Mouse (Mus musculus): ENCODE results near the gene Rnf26. TPM values are rescaled to one million over a fixed set of nuclear protein-coding genes. Genes with fewer than 3 reads are reported as not detected.

The Rnf26 gene
- polyA plus RNA-seq, 1 experiment = 36.9 TPM

DNA sequence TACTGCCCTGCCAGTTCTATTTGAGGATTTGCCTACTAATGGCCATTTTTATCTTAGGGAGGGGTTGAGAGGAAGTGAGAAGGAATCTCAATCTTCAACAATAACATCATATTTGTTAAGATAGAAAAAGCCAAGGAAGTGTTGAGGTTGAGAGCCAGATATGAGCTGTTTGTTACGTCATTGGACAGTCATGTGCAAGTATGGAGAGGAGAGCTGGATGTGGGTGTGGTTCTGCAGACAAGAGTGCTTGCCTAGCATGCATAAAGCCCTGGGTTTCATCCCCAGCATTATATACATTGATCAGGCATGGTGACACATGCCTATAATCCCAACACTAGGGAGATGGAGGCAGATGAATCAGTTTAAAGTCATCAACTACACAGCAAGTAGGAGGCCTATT, 59.4 kb downstream of the Rnf26 start:
- TF ChIP-seq GATA1 (IDR thresholded peaks at IDR 0.05; ENCODE audit: low read length) = no peak

DNA sequence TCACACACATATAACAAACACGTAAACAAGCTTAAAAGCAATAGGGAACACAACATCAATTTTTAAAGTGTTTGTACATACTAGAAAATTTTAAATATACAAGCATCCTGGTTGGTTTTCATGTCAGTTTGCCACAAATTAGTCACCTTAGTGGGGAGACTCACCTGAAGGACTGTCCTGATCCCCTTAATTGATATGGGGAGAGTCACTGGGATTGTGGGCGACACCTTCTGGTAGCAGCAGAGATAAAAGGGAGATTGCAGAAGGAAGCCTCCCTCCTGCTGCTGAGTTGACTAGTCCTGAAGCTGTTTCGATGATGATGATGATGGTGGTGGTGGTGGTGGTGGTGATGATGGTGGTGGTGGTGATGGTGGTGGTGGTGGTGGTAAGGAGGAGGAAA, 60.5 kb downstream of the Rnf26 start:
- no peak for TF ChIP-seq GATA1 (IDR thresholded peaks at IDR 0.05; ENCODE audit: low read length)

DNA sequence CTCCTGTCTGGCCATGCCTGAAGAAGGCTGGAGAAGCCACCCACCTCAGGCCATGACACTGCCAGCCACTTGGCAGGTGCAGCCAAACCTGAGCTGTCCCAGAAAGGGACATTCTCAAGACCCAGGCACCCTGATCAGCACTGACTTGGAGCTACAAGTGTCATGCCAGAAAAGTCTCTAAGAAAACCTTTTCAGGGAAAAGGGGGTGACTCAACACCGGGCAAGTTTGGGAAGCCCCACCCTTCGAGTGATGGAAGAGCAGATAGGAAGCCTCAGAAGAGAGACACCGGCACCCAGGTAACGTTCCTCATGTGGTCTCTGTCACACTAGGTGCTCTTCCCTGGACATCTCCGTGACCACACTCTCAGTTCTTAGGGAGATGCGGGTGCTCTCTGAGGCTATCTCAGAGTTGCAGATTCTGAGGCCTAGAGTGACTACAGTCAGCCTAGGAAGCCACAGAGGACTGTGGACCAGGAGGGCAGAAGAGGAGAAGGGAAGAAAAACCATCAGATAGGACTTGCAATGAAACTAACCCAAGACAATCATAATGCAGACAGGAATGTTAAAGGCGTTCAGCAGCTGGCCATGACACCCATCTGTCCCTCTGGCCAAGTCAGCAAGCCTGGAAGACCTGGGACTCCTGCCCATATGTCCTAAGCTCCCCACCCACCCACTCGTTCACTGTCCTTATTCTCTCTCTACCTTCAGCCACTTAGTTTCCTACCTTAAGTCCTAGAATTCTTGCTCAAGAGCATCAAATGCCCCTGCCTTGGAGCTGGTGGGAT, 63.7 kb downstream of the Rnf26 start:
- TF ChIP-seq GATA1 (IDR thresholded peaks at IDR 0.05; ENCODE audit: low read length) = no peak

DNA sequence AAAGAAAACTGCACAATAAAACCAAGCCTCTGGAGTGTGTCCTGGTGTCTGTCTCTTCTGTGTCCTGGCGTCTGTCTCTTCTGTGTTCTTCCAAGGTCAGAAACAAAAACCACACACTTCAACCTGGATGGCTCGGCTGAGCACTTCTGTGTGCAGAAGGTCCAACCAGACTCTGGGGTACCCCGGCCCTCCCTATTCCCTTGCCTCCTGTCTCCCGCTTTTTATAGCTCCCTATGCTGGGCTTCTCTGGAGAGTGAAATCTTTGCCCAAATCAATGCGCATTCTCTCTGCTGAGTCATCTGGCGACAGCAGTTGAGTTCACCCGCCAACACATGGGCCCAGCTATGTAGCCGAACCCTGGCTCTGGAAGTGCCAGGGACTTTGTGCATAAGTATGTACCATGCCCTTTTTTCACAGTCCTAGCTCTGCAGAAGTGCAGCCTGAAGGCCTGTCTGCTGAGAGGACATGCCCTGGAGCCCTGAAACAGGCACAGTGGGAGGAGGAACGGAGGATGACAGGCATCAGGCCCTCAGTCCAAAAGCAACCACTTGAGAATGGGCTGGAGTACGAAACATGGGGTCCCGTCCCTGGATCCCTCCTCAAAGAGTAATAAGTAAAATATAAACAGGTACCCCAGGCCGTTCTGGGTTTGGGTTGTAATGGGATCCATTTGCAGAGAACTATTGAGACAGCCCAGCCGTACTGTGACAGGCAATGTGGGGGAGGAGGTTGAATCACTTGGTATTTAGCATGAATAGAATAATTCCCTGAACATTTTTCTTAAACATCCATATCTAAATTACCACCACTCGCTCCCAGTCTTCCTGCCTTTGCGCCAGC, 64.6 kb downstream of the Rnf26 start:
- TF ChIP-seq GATA1 (IDR thresholded peaks at IDR 0.05; ENCODE audit: low read length) = no peak

DNA sequence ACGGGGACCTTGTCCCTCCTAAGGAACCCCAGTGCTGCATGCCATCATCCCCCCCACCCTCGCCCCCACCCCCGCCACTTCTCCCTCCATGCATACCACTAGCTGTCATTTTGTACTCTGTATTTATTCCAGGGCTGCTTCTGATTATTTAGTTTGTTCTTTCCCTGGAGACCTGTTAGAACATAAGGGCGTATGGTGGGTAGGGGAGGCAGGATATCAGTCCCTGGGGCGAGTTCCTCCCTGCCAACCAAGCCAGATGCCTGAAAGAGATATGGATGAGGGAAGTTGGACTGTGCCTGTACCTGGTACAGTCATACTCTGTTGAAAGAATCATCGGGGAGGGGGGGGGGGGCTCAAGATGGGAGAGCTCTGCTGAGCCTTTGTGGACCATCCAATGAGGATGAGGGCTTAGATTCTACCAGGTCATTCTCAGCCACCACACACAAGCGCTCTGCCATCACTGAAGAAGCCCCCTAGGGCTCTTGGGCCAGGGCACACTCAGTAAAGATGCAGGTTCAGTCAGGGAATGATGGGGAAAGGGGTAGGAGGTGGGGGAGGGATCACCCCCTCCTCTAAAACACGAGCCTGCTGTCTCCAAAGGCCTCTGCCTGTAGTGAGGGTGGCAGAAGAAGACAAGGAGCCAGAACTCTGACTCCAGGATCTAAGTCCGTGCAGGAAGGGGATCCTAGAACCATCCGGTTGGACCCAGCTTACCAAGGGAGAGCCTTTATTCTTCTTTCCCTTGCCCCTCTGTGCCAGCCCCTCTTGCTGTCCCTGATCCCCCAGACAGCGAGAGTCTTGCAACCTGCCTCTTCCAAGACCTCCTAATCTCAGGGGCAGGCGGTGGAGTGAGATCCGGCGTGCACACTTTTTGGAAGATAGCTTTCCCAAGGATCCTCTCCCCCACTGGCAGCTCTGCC, 65.5 kb downstream of the Rnf26 start:
- TF ChIP-seq GATA1 (IDR thresholded peaks at IDR 0.05; ENCODE audit: low read length) = no peak

DNA sequence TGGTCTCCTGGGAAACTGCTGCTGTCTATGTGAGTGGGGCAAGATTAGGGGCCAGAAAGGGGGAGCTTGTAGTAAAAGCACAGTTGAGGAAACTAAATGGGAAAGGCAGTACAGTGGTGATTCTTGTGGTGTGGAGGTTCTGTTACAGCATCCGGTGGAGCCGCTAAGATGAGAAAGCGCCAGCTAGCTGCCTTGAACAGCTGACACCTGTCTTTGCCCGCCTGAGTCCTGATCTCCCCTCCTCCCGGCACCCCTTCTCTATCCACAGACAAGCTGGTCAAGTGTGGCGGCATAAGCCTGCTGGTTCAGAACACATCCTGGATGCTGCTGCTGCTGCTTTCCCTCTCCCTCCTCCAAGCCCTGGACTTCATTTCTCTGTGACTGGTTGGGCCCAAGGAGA, 66.2 kb downstream of the Rnf26 start:
- TF ChIP-seq GATA1 (IDR thresholded peaks at IDR 0.05; ENCODE audit: low read length) = no peak

DNA sequence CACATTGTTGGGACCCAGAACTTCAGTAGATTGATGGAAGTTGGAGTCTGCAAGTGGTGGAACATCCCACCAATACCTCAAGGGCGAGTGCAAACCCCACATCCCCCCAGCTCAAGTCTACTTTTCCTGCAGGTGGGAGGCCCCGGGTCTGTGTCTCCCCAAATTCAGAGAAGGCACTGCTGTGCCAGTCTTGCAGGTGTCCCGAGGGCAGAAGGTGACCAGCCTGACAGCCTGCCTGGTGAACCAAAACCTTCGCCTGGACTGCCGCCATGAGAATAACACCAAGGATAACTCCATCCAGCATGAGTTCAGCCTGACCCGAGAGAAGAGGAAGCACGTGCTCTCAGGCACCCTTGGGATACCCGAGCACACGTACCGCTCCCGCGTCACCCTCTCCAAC, 66.9 kb downstream of the Rnf26 start:
- TF ChIP-seq GATA1 (IDR thresholded peaks at IDR 0.05; ENCODE audit: low read length) = no peak

DNA sequence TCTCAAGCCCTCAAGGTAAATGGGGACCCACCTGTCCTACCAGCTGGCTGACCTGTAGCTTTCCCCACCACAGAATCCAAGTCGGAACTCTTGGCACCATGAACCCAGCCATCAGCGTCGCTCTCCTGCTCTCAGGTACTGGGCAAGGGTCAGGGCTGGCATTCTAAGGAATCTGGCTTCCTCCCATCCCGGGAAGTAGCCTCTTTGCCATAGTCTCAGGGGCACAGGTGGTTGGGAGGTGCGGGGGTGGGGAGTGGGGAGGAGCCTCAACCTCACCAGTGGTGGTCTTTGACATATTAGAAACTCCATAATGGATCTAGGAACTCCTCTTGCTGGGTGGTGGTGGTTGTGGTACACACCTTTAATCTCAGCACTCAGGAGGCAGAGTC, 67.4 kb downstream of the Rnf26 start:
- no peak for TF ChIP-seq GATA1 (IDR thresholded peaks at IDR 0.05; ENCODE audit: low read length)

Other genes with a start within 250 kb of the Rnf26 start
- gene Thy1, start 70.1 kb downstream of the Rnf26 start, polyA plus RNA-seq (2012) = not detected in 2 replicates
- gene Usp2, start 46.5 kb downstream of the Rnf26 start, polyA plus RNA-seq (2012) = 1.3 and 1.7 TPM in 2 replicates
- not detected in 2 replicates for gene Mfrp, start 11.8 kb downstream of the Rnf26 start, polyA plus RNA-seq (2012)
- not detected in 2 replicates for gene C1qtnf5, start 6.3 kb downstream of the Rnf26 start, polyA plus RNA-seq (2012)
- gene Gm49380, start within 50 bp of the Rnf26 start, polyA plus RNA-seq (2012) = not detected in 2 replicates
- gene Mcam, start 21.0 kb upstream of the Rnf26 start, polyA plus RNA-seq (2012) = not detected in 2 replicates
- gene Cbl, start 120.5 kb upstream of the Rnf26 start, polyA plus RNA-seq (2012) = 15.4 and 18.5 TPM in 2 replicates
- not detected in 2 replicates for gene Ccdc153, start 127.2 kb upstream of the Rnf26 start, polyA plus RNA-seq (2012)
- not detected in 2 replicates for gene Pdzd3, start 138.0 kb upstream of the Rnf26 start, polyA plus RNA-seq (2012)
- 0.02 TPM in 1 of 2 replicates, not detected in the other for gene Nlrx1, start 155.1 kb upstream of the Rnf26 start, polyA plus RNA-seq (2012)
- 15.6 and 18.4 TPM in 2 replicates for gene Abcg4, start 175.1 kb upstream of the Rnf26 start, polyA plus RNA-seq (2012)
- 3.5 and 8.9 TPM in 2 replicates for gene Hinfp, start 192.2 kb upstream of the Rnf26 start, polyA plus RNA-seq (2012)
- gene C2cd2l, start 206.8 kb upstream of the Rnf26 start, polyA plus RNA-seq (2012) = 42.9 and 52.2 TPM in 2 replicates
- gene Dpagt1, start 212.5 kb upstream of the Rnf26 start, polyA plus RNA-seq (2012) = 7.7 and 9.9 TPM in 2 replicates
- 682 and 860 TPM in 2 replicates for gene H2afx, start 221.2 kb upstream of the Rnf26 start, polyA plus RNA-seq (2012)
- 139 and 142 TPM in 2 replicates for gene Hmbs, start 230.7 kb upstream of the Rnf26 start, polyA plus RNA-seq (2012)
- gene Vps11, start 248.2 kb upstream of the Rnf26 start, polyA plus RNA-seq (2012) = 6.0 and 8.8 TPM in 2 replicates

Measured in G1E-ER4 (cell line).